Mouse (Mus musculus): ENCODE data around the gene Ccl19. TPM values are rescaled to one million over a fixed set of nuclear protein-coding genes. Genes with fewer than 3 reads are reported as not detected.
"Not testable (repeated sequence)": the region's sequence is repeated elsewhere in the genome, so short reads cannot be mapped to it uniquely, and the experiment has no call there.

Gene Ccl19
- 0.57 TPM in 1 of 2 replicates, not detected in the other for polyA plus RNA-seq (2015; fragmentation: Nextera tagmentation; extraction: Ambion mirVana)

GRCm38 (mm10) chr4:42756477-42756876, at the start of gene Ccl19:
Gene Ccl19 (minus strand): TSS chr4:42756577.
- not testable (repeated sequence) for H3K36me3 ChIP-seq; H3K9me3 ChIP-seq (replicated peaks); H3K4me3 ChIP-seq; ATAC-seq (replicated peaks; ENCODE audit: insufficient number of reproducible peaks, insufficient read depth, low FRiP score, low read depth); H3K9ac ChIP-seq; H3K4me2 ChIP-seq; H3K27ac ChIP-seq; H3K4me1 ChIP-seq (replicated peaks); H3K27me3 ChIP-seq
- no CpG with 5 or more reads among the region's 6 CpGs for WGBS

GRCm38 (mm10) chr4:42773893-42774292, 17.5 kb upstream of the Ccl19 start, which contains the start of gene Ccl21a:
Gene Ccl21a (minus strand): TSS chr4:42773993.
- H3K36me3 ChIP-seq; H3K9me3 ChIP-seq (replicated peaks); ATAC-seq (replicated peaks; ENCODE audit: insufficient number of reproducible peaks, insufficient read depth, low FRiP score, low read depth); H3K27ac ChIP-seq; H3K4me2 ChIP-seq; H3K4me3 ChIP-seq; H3K27me3 ChIP-seq; H3K4me1 ChIP-seq (replicated peaks); H3K9ac ChIP-seq: not testable (repeated sequence)
- WGBS: no CpG with 5 or more reads among the region's 5 CpGs

GRCm38 (mm10) chr4:42735245-42735644, 21.1 kb downstream of the Ccl19 start, which contains the start of gene 4930578G10Rik:
Gene 4930578G10Rik (plus strand): TSS chr4:42735545.
- ATAC-seq (replicated peaks; ENCODE audit: insufficient number of reproducible peaks, insufficient read depth, low FRiP score, low read depth); H3K36me3 ChIP-seq; H3K4me1 ChIP-seq (replicated peaks); H3K27ac ChIP-seq; H3K9ac ChIP-seq; H3K4me3 ChIP-seq; H3K4me2 ChIP-seq; H3K9me3 ChIP-seq (replicated peaks); H3K27me3 ChIP-seq: not testable (repeated sequence)
- whole genome bisulfite sequencing: no CpG with 5 or more reads among the region's 13 CpGs

Other genes with a start within 250 kb of the Ccl19 start
- gene Fam205a2, start 228.4 kb downstream of the Ccl19 start, polyA plus RNA-seq (2015; fragmentation: Nextera tagmentation; extraction: Ambion mirVana): 0.08 TPM in 1 of 2 replicates, not detected in the other
- gene Gm10591, start 144.4 kb downstream of the Ccl19 start, polyA plus RNA-seq (2015; fragmentation: Nextera tagmentation; extraction: Ambion mirVana): 1.1 TPM in 1 of 2 replicates, not detected in the other
- not detected in 2 replicates for gene Gm2564, start 126.9 kb downstream of the Ccl19 start, polyA plus RNA-seq (2015; fragmentation: Nextera tagmentation; extraction: Ambion mirVana)
- gene Ccl27b, start 101.3 kb downstream of the Ccl19 start, polyA plus RNA-seq (2015; fragmentation: Nextera tagmentation; extraction: Ambion mirVana): not detected in 2 replicates
- gene Il11ra2, start 94.7 kb downstream of the Ccl19 start, polyA plus RNA-seq (2015; fragmentation: Nextera tagmentation; extraction: Ambion mirVana): 0.11 TPM in 1 of 2 replicates, not detected in the other
- gene 4930578G10Rik, start 21.0 kb downstream of the Ccl19 start, polyA plus RNA-seq (2015; fragmentation: Nextera tagmentation; extraction: Ambion mirVana): 0.25 TPM in 1 of 2 replicates, not detected in the other
- gene Ccl21a, start 17.4 kb upstream of the Ccl19 start, polyA plus RNA-seq (2015; fragmentation: Nextera tagmentation; extraction: Ambion mirVana): 42.3 and 56.8 TPM in 2 replicates
- gene Fam205a1, start 97.3 kb upstream of the Ccl19 start, polyA plus RNA-seq (2015; fragmentation: Nextera tagmentation; extraction: Ambion mirVana): not detected in 2 replicates
- 0.08 and 0.13 TPM in 2 replicates for gene Gm12394, start 100.2 kb upstream of the Ccl19 start, polyA plus RNA-seq (2015; fragmentation: Nextera tagmentation; extraction: Ambion mirVana)
- 0.20 and 0.41 TPM in 2 replicates for gene Fam205c, start 117.7 kb upstream of the Ccl19 start, polyA plus RNA-seq (2015; fragmentation: Nextera tagmentation; extraction: Ambion mirVana)
- gene Phf24, start 160.1 kb upstream of the Ccl19 start, polyA plus RNA-seq (2015; fragmentation: Nextera tagmentation; extraction: Ambion mirVana): 4.1 and 4.3 TPM in 2 replicates
- 17.7 and 18.2 TPM in 2 replicates for gene Dnajb5, start 193.2 kb upstream of the Ccl19 start, polyA plus RNA-seq (2015; fragmentation: Nextera tagmentation; extraction: Ambion mirVana)
- 0.18 and 0.42 TPM in 2 replicates for gene 1700022I11Rik, start 213.0 kb upstream of the Ccl19 start, polyA plus RNA-seq (2015; fragmentation: Nextera tagmentation; extraction: Ambion mirVana)
- gene Vcp, start 243.9 kb upstream of the Ccl19 start, polyA plus RNA-seq (2015; fragmentation: Nextera tagmentation; extraction: Ambion mirVana): 437 and 463 TPM in 2 replicates